Mouse (Mus musculus) right cerebral cortex, adult 2 months (tissue): Measurements from ENCODE around the gene Gm49361.
A peak's percentile ranks its signal among the peaks of the same experiment; 100 is the strongest.
"Not testable (repeated sequence)": the region's sequence is repeated elsewhere in the genome, so short reads cannot be mapped to it uniquely, and the experiment has no call there.

Experiments
- DNase-seq, 2 experiments: peaks; one replicate each; pipeline ENCODE4 v3.0.0; 2021 to 2022; ENCODE audit warnings: low spot score in 2 of 2

Gm49361 gene

GRCm38 (mm10) chr14:57746001-57746771 lies at the start of gene Gm49361:
Gm49361 (minus strand) TSS chr14:57746103.
- DNase-seq: peak; percentile 71 to 84

- no peak for DNase-seq
Observed at GRCm38 (mm10) chr14:57791171-57791570, 45.3 kb upstream of the Gm49361 start.

- no peak for DNase-seq
Observed at GRCm38 (mm10) chr14:57789759-57790158, 43.9 kb upstream of the Gm49361 start.

- no peak for DNase-seq
Observed at GRCm38 (mm10) chr14:57789311-57789710, 43.4 kb upstream of the Gm49361 start.

GRCm38 (mm10) chr14:57787406-57787805 lies 41.5 kb upstream of the Gm49361 start:
- DNase-seq: no peak

- no peak for DNase-seq
Observed at GRCm38 (mm10) chr14:57772157-57772815, 26.4 kb upstream of the Gm49361 start.

- no peak for DNase-seq
Observed at GRCm38 (mm10) chr14:57769102-57769501, 23.2 kb upstream of the Gm49361 start.

- DNase-seq: no peak
Observed at GRCm38 (mm10) chr14:57760447-57761412, 14.8 kb upstream of the Gm49361 start.

- no peak for DNase-seq
Observed at GRCm38 (mm10) chr14:57758237-57758636, 12.3 kb upstream of the Gm49361 start, which contains the start of gene Lats2. Lats2 (minus strand) TSS chr14:57758388.

- no peak for DNase-seq
Observed at GRCm38 (mm10) chr14:57756094-57756493, 10.2 kb upstream of the Gm49361 start.

- no peak for DNase-seq
Observed at GRCm38 (mm10) chr14:57755661-57756060, 9.8 kb upstream of the Gm49361 start.

GRCm38 (mm10) chr14:57753351-57753992 lies 7.6 kb upstream of the Gm49361 start:
- DNase-seq: no peak

GRCm38 (mm10) chr14:57751006-57751405 lies 5.1 kb upstream of the Gm49361 start:
- DNase-seq: not testable (repeated sequence)

- DNase-seq: no peak
Observed at GRCm38 (mm10) chr14:57749501-57749900, 3.6 kb upstream of the Gm49361 start.

- DNase-seq: peak in 1 of 2 experiments; percentile 33
Observed at GRCm38 (mm10) chr14:57745291-57745969, 473 bp downstream of the Gm49361 start.

GRCm38 (mm10) chr14:57744547-57744946 lies 1.4 kb downstream of the Gm49361 start:
- no peak for DNase-seq

GRCm38 (mm10) chr14:57740651-57741050 lies 5.3 kb downstream of the Gm49361 start:
- no peak for DNase-seq

GRCm38 (mm10) chr14:57737089-57737488 lies 8.8 kb downstream of the Gm49361 start:
- no peak for DNase-seq

GRCm38 (mm10) chr14:57736141-57736540 lies 9.8 kb downstream of the Gm49361 start:
- no peak for DNase-seq

- DNase-seq: no peak
Observed at GRCm38 (mm10) chr14:57732668-57733293, 13.1 kb downstream of the Gm49361 start.
